Mouse (Mus musculus) ES-E14 (cell line): ENCODE data around the gene Scmh1. TPM values are rescaled to one million over a fixed set of nuclear protein-coding genes. Genes with fewer than 3 reads are reported as not detected.

Experiments
- DNase-seq: peaks from one replicate; pipeline ENCODE4 v3.0.0-alpha.2; 2013; ENCODE audit warnings: low read depth, low spot score
- H3K27ac ChIP-seq: 2 replicates; pipeline ENCODE4 v1.5.1; 2012; ENCODE audit warnings: low read depth, mild to moderate bottlenecking, low read length, moderate library complexity, mixed read lengths; ENCODE audit not compliant: poor library complexity, insufficient read depth, severe bottlenecking
- H3K36me3 ChIP-seq: 2 replicates; pipeline ENCODE4 v1.6.1; 2012; ENCODE audit warnings: mild to moderate bottlenecking, low read length, moderate library complexity, mixed read lengths; ENCODE audit not compliant: control insufficient read depth, poor library complexity, insufficient read depth, severe bottlenecking
- H3K4me1 ChIP-seq, 2 experiments: fragments of 150-350 bp in 1 of 2; sonication (generic) in 1 of 2; 2 replicates each; pipeline ENCODE4 v1.6.1; 2012; ENCODE audit warnings: low read length in 2 of 2, mild to moderate bottlenecking in 1 of 2, mixed read lengths in 1 of 2; ENCODE audit not compliant: control insufficient read depth in 2 of 2, insufficient read depth in 2 of 2, poor library complexity in 1 of 2
- H3K4me3 ChIP-seq, 2 experiments: fragments of 150-350 bp in 1 of 2; sonication (generic) in 1 of 2; 2 replicates each; pipeline ENCODE4 v1.5.1; 2012; ENCODE audit warnings: low read length in 2 of 2, low read depth in 1 of 2, mild to moderate bottlenecking in 1 of 2, mixed read lengths in 1 of 2; ENCODE audit not compliant: insufficient read depth in 1 of 2, poor library complexity in 1 of 2, severe bottlenecking in 1 of 2
- H3K9ac ChIP-seq: 2 replicates; pipeline ENCODE4 v1.6.1; 2012; ENCODE audit warnings: low read depth, mild to moderate bottlenecking, low read length, mixed read lengths; ENCODE audit not compliant: poor library complexity, insufficient read depth, severe bottlenecking
- H3K9me3 ChIP-seq: fragments of 150-350 bp; sonication (generic); 2 replicates; pipeline ENCODE4 v1.6.1; 2012; ENCODE audit warnings: low read depth, mild to moderate bottlenecking, low read length; ENCODE audit not compliant: control insufficient read depth, insufficient read depth
- CHD2 ChIP-seq: IDR thresholded peaks from 2 replicates; pipeline ENCODE4 v1.6.1; 2014; ENCODE audit warnings: mild to moderate bottlenecking, low read depth, low read length, inconsistent platforms
- HCFC1 ChIP-seq: IDR thresholded peaks from 2 replicates; pipeline ENCODE4 v1.6.1; 2012; ENCODE audit warnings: low read length, inconsistent platforms, borderline replicate concordance; ENCODE audit not compliant: insufficient read depth
- MAFK ChIP-seq: IDR thresholded peaks from 2 replicates; pipeline ENCODE4 v1.6.1; 2014; ENCODE audit warnings: mild to moderate bottlenecking, low read depth, low read length, inconsistent platforms; ENCODE audit not compliant: insufficient read depth
- ZC3H11A ChIP-seq: IDR thresholded peaks from 2 replicates; pipeline ENCODE4 v1.6.1; 2012; ENCODE audit warnings: low read depth, mild to moderate bottlenecking, inconsistent platforms, low read length, borderline replicate concordance
- ZNF384 ChIP-seq: IDR thresholded peaks from 2 replicates; pipeline ENCODE4 v1.6.1; 2012; ENCODE audit warnings: low read depth, low read length, inconsistent platforms
- in situ Hi-C, 2 experiments: fragments of 600-800 bp; cut with MboI; formaldehyde crosslinking; loops; one replicate each; pipeline ENCODE4 v1.15.1; 2025; ENCODE audit warnings: low sequenced_read_pairs in 2 of 2, inconsistent platforms in 1 of 2; ENCODE audit not compliant: unreplicated experiment in 2 of 2
- total RNA-seq: library from RNA; depleted of rRNA; stranded (reverse); fragments of 300-350 nt; gene quantifications from 2 replicates; pipeline ENCODE4 v1.2.3, GENCODE M21; 2012

Scmh1 gene
- total RNA-seq, 1 experiment, result 8.6 TPM

DNA sequence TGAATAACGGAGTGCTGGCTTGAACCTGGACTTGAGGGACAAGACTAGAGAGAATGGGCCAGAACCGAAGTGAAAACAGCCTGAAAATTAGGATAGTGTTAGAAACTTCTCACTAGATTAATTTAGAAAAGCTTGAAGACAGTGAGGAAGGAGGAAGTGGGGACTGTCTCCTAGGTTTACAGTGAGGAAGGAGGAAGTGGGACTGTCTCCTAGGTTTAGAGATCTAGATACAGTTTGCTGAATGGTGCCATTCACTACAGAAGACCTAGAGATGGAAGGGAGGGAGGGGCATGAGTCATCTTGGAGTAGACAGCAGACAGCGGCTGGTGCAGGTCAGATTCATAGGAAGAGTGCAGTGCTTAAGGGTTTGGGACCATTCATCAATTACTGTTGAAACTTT, 118.0 kb downstream of the Scmh1 start:
- TF ChIP-seq MAFK (no peak), CHD2 (no peak), HCFC1 (no peak), ZC3H11A (no peak), ZNF384 (no peak)
- no peak overlapping the region for H3K27ac ChIP-seq
- H3K4me1 ChIP-seq, result peaks cover 0 to 2% of the 10 kb centered on the region in 2 experiments; a peak in 1 of 4 replicates
- H3K9me3 ChIP-seq, result no peaks in the 10 kb centered on the region
- peaks cover 8% of the 10 kb centered on the region for H3K36me3 ChIP-seq
- no peak for DNase-seq
- H3K9ac ChIP-seq, result no peak overlapping the region
- H3K4me3 ChIP-seq, result no peak overlapping the region
- in situ Hi-C loops, result no loop called here

DNA sequence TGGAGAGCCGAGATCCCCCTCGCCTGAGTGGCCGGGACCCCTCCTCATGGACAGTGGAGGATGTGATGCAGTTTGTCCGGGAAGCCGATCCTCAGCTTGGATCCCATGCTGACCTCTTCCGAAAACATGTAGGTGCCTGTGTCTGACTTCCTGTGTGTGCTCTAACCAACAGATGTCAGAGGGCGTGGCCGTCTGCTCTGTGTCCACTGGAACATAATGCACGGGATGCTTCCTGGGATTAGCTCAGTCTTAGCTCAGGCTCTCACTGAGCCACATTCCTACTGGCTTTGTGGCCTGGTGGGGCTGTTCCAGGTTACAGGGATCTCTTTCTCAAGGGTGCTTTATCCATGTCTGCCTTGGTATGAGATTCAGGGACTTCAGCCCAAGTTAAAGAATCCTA, 123.1 kb downstream of the Scmh1 start:
- DNase-seq, result no peak
- peaks cover 10% of the 10 kb centered on the region for H3K36me3 ChIP-seq
- H3K9ac ChIP-seq, result no peak overlapping the region
- H3K9me3 ChIP-seq, result no peaks in the 10 kb centered on the region
- no peak overlapping the region for H3K27ac ChIP-seq
- no peak overlapping the region for H3K4me3 ChIP-seq
- in situ Hi-C loops, result no loop called here
- peaks cover 0 to 8% of the 10 kb centered on the region in 2 experiments; a peak in 1 of 4 replicates for H3K4me1 ChIP-seq
- TF ChIP-seq MAFK (no peak), ZC3H11A (no peak), HCFC1 (no peak), ZNF384 (no peak), CHD2 (no peak)

DNA sequence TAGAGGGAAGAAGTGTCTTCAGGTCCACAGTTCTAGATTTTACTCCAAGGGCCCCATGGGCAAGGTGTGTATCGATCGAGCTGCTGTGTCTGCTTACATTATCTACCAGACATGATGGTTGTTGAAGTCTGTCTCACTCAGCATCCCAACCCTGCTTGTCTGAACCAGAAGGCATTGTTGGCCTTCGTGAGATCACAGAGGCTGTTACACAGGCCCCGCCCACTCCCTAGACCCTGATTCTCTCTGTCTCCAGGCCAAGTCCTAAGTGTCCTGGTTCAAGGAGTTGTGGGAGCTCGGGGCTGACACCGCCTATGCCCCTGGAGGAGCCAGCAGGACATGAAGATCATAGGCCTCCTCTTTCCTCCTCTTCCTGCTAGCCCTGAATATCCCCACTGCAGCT, 126.9 kb downstream of the Scmh1 start, which contains the start of gene Slfnl1:
Gene Slfnl1, plus strand, starts transcription at position 246 of the 400 bp plus-strand sequence.
- H3K27ac ChIP-seq, result no peak within 1 kb of the TSS
- DNase-seq, result no peak
- in situ Hi-C loops, result no loop called here
- H3K36me3 ChIP-seq, result peaks cover 4% of the 10 kb centered on the region; the same call in 1 of the 2 replicates
- TF ChIP-seq ZC3H11A (no peak), CHD2 (no peak), MAFK (no peak), ZNF384 (no peak), HCFC1 (no peak)
- H3K9me3 ChIP-seq, result no peaks in the 10 kb centered on the region
- H3K4me3 ChIP-seq, result no peak within 1 kb of the TSS
- H3K4me1 ChIP-seq, result peaks cover 0 to 8% of the 10 kb centered on the region in 2 experiments; a peak in 1 of 4 replicates
- no peak within 1 kb of the TSS for H3K9ac ChIP-seq

DNA sequence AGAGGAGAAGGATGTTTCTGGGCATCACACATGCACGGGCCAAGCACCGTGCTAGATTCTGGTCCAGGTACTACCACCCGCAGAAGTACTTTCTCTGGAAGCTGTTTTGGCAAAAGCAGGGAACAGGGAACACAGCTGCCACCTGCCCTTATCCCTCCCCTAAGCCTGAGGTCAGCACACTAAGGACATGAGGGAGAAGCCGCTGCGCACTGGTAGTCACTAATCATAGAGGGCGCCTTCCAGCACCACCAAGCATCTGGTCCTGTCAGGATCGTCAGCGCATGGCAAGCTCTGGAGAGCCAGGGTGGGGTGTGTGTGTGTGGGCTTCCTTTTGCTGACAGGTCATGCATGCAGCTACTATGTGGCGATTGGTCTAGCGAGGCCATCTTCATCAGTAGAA, 133.6 kb downstream of the Scmh1 start:
- H3K9me3 ChIP-seq, result no peaks in the 10 kb centered on the region
- in situ Hi-C loops, result no loop called here
- H3K4me1 ChIP-seq, result no peaks in the 10 kb centered on the region
- no peak overlapping the region for H3K4me3 ChIP-seq
- TF ChIP-seq MAFK, result no peak
- TF ChIP-seq ZC3H11A, result no peak
- TF ChIP-seq ZNF384, result no peak
- TF ChIP-seq CHD2, result no peak
- no peak for TF ChIP-seq HCFC1
- H3K27ac ChIP-seq, result no peak overlapping the region
- H3K9ac ChIP-seq, result no peak overlapping the region
- H3K36me3 ChIP-seq, result peaks cover 36% of the 10 kb centered on the region
- no peak for DNase-seq

DNA sequence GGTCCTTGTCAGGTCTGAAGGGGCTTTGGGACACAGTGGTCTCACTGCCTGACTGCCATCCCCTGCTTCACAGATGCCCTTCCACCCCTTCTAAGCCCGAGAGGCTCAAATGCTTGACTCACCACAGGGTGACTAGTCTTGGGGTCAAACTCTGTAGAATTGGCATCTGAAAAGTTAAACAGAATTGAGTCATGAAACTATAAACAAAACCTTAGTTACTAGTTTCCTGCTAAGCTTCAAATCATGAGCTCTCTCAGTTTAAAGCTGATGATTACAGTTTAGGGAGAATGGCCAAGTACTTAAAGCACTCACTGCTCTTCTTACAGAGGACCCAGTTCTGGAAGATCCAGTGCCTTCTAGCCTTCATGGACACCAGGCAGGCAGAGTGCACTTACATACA, 139.8 kb downstream of the Scmh1 start:
- no peaks in the 10 kb centered on the region for H3K9me3 ChIP-seq
- TF ChIP-seq CHD2 (no peak), MAFK (no peak), ZC3H11A (no peak), ZNF384 (no peak), HCFC1 (no peak)
- DNase-seq, result no peak
- H3K27ac ChIP-seq, result no peak overlapping the region
- in situ Hi-C loops, result no loop called here
- no peak overlapping the region for H3K4me3 ChIP-seq
- no peaks in the 10 kb centered on the region for H3K4me1 ChIP-seq
- H3K36me3 ChIP-seq, result peaks cover 65% of the 10 kb centered on the region
- no peak overlapping the region for H3K9ac ChIP-seq
